Mouse (Mus musculus) ovary, postnatal 36 days (tissue): ENCODE measurements around the gene Ppp1r9a.

Source experiments
- DNase-seq: peaks from one replicate; pipeline ENCODE4 v3.0.0; 2022; ENCODE audit warnings: low spot score, mixed read lengths

The Ppp1r9a gene

DNA sequence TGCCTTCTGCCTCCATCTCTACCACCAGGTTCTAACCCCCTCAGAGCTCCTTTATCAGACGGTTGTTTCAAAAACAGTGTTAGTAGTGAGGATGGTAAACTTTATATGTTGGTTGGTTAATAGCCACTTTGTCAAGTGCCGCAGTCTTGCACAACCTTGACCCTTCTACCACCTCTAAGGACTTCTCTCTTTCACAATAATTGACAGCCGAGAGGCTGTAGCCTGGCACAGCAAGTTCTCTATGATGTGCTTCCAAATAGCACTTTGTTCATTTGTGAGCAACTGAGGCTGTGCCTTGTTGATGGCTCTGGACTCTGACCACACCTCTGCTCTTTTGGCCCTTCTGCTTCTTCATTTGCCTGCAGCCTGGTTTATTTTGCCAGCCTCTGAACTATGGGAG lies 297.2 kb downstream of the Ppp1r9a start:
- no peak for DNase-seq

DNA sequence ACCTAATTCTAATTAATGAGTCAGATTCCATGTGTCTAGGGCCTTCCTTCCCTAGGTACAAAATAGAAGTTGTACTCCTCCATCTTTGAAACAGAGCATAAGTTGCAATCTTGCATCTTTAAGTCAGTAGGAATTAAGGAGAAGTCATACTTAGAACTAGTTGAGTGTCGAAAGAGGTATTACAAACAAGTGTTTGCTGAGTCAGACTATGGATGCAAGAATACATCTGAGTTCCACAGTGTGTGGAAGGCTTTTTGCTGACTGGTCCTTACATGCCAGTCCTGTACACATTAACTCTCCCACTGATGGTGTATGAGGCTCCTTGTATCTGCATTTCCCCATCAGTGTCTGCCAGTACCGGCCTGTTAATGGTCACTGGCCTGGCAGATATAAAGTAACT lies 305.1 kb downstream of the Ppp1r9a start:
- DNase-seq, result no peak
